Mouse (Mus musculus): ENCODE data around the gene Srrm4. TPM values are rescaled to one million over a fixed set of nuclear protein-coding genes. Genes with fewer than 3 reads are reported as not detected.

Srrm4 gene
- polyA plus RNA-seq, 1 experiment from 2014 or later = 0.59 TPM

DNA sequence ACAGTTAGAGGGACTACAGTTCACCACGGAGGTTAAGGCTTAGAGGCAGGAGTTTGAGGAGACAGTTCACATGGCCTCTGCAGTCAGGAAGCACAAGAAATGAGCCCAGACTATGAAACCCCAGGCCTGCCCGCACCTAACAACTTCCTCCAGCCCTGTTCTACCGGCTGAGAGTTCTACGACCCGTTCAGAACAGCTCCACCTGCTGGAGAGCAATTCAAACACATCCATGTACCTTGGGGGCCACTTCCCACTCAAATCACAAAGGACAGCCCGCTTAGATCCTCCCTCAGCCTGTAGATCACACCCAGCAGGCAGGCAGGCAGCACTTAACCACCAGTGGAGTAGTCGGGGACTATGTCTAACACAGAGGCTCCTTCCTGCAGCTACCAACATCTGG lies 49.3 kb downstream of the Srrm4 start:
- no peak overlapping the region for H3K4me2 ChIP-seq
- no peaks in the 10 kb centered on the region for H3K36me3 ChIP-seq
- H3K4me3 ChIP-seq = no peak overlapping the region
- WGBS = 57% methylated on average over 7 of the region's 7 CpGs
- no peak overlapping the region for H3K27ac ChIP-seq
- H3K9ac ChIP-seq = no peak overlapping the region
- no peaks in the 10 kb centered on the region for H3K4me1 ChIP-seq
- no peaks in the 10 kb centered on the region for H3K9me3 ChIP-seq
- no peak for ATAC-seq (ENCODE audit: insufficient number of reproducible peaks, low FRiP score, low TSS enrichment, low read depth)
- H3K27me3 ChIP-seq = no peaks in the 10 kb centered on the region

DNA sequence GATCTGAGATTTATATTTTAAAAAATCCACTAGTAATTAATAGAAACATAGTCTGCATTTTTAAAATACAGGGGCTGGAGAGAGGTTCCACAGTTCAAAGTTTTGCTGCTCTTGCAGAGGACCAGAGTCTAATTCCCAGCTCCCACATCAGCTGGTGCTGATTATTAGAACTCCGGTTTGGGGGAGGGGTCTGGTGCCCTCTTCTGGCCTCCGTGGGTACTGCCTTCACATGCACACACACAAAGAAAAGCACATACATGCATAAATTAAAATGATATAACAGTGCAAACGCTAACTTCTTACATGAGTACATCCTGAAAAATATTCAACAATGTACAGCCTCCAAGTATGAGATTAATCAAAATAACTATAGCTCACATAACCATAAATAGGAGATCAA lies 50.5 kb downstream of the Srrm4 start:
- Histone ChIP-seq H3K36me3 (no peaks in the 10 kb centered on the region), H3K4me2 (no peak overlapping the region), H3K27ac (no peak overlapping the region), H3K4me1 (no peaks in the 10 kb centered on the region), H3K9me3 (no peaks in the 10 kb centered on the region), H3K9ac (no peak overlapping the region), H3K4me3 (no peak overlapping the region), H3K27me3 (no peaks in the 10 kb centered on the region)
- ATAC-seq (ENCODE audit: insufficient number of reproducible peaks, low FRiP score, low TSS enrichment, low read depth) = no peak
- WGBS = 86% methylated on average over 3 of the region's 3 CpGs

DNA sequence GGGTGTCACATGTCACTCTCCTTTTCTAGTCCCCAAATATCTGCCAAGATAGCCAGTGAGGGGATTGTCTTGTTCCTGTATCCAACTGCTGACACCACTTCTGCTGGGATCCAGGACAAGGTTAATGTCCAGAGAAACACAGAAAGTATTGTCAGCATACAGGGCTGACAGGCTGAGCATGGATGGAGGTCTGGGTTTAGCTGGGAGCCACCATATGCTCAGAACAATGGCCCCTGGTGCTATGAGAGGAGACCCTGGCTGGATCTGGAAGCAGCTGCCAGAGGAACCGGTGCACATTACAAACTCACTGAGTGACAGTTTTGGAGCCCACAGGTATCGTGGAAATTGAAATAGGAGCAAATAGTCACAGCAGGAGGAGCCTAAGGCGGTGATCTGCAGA lies 52.3 kb downstream of the Srrm4 start:
- Histone ChIP-seq H3K4me2 (no peak overlapping the region), H3K9me3 (no peaks in the 10 kb centered on the region), H3K27ac (no peak overlapping the region), H3K9ac (no peak overlapping the region), H3K4me3 (no peak overlapping the region), H3K4me1 (no peaks in the 10 kb centered on the region), H3K36me3 (no peaks in the 10 kb centered on the region), H3K27me3 (no peaks in the 10 kb centered on the region)
- WGBS = 55% methylated on average over 3 of the region's 3 CpGs
- no peak for ATAC-seq (ENCODE audit: insufficient number of reproducible peaks, low FRiP score, low TSS enrichment, low read depth)

DNA sequence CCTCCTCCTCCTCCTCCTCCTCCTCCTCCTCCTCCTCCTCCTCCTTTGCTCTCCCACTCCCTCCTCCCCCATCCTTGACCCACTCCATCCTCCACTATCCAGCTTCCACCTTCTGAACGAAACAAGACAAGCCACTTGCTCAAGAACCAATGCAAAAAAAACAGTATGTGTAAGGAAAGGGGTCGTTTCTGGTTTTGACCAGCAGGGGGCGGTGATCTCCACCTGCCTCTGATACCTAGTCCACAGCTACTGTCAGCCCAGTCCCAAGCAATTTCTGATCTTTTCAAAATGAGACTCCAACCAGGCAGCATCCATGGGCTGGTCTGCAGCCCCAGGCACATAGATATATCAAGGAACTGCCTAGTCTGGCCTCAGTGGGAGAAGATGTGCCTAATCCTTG lies 53.1 kb downstream of the Srrm4 start:
- no peak overlapping the region for H3K4me3 ChIP-seq
- H3K9me3 ChIP-seq = no peaks in the 10 kb centered on the region
- H3K4me2 ChIP-seq = no peak overlapping the region
- H3K36me3 ChIP-seq = no peaks in the 10 kb centered on the region
- H3K4me1 ChIP-seq = no peaks in the 10 kb centered on the region
- no peak for ATAC-seq (ENCODE audit: insufficient number of reproducible peaks, low FRiP score, low TSS enrichment, low read depth)
- no peaks in the 10 kb centered on the region for H3K27me3 ChIP-seq
- H3K27ac ChIP-seq = no peak overlapping the region
- no peak overlapping the region for H3K9ac ChIP-seq
- 49% methylated on average over 3 of the region's 3 CpGs for WGBS

DNA sequence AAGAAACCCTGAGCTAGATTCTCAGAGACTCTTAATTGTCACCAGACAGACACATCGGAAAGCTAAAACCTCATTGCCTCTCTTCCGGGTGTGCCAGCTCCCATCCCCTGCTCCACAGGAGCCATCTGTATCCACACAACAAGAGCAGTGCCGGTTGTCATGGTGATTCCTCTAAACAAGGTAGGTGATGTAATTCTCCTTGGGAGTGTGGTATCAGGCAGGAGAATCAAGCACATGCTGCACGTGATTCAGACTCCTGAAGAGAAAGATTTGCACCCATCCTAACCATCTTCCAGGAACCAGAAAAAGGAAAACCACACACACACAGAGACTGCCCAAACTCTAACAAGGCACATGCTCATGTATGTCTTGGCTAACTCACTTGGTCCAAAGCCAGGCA lies 65.3 kb downstream of the Srrm4 start:
- 60% methylated on average over 4 of the region's 4 CpGs for WGBS
- no peak for ATAC-seq (ENCODE audit: insufficient number of reproducible peaks, low FRiP score, low TSS enrichment, low read depth)

DNA sequence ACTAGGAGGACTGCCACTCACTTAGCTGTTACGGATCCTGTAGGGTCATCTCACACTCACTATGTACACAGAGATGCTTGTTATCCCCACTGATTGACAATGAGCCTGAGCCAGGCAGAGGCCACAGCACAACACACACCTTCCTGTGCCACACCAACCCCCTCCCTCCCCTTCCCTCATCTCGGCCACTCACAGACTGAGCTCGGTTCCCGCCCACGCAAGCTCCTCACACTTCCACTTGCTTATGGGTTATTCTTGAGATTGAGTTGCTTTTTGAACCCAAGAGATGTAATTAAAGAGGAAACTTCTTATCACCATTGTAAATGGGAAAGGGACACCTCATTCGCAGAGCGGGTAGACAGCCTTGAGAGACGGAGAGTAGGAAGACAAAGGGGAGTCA lies 66.3 kb downstream of the Srrm4 start:
- no peak overlapping the region for H3K4me2 ChIP-seq
- H3K36me3 ChIP-seq = no peaks in the 10 kb centered on the region
- no peak for ATAC-seq (ENCODE audit: insufficient number of reproducible peaks, low FRiP score, low TSS enrichment, low read depth)
- H3K9me3 ChIP-seq = no peaks in the 10 kb centered on the region
- H3K9ac ChIP-seq = no peak overlapping the region
- H3K4me1 ChIP-seq = no peaks in the 10 kb centered on the region
- H3K27ac ChIP-seq = no peak overlapping the region
- no peaks in the 10 kb centered on the region for H3K27me3 ChIP-seq
- no peak overlapping the region for H3K4me3 ChIP-seq
- 87% methylated on average over 8 of the region's 8 CpGs for WGBS

More for the DNA sequence above, 65.3 kb downstream of the Srrm4 start:
- H3K4me3 ChIP-seq = no peak overlapping the region
- no peak overlapping the region for H3K4me2 ChIP-seq
- H3K27ac ChIP-seq = no peak overlapping the region
- no peaks in the 10 kb centered on the region for H3K4me1 ChIP-seq
- no peaks in the 10 kb centered on the region for H3K36me3 ChIP-seq
- H3K9me3 ChIP-seq = no peaks in the 10 kb centered on the region
- H3K27me3 ChIP-seq = no peaks in the 10 kb centered on the region
- no peak overlapping the region for H3K9ac ChIP-seq

DNA sequence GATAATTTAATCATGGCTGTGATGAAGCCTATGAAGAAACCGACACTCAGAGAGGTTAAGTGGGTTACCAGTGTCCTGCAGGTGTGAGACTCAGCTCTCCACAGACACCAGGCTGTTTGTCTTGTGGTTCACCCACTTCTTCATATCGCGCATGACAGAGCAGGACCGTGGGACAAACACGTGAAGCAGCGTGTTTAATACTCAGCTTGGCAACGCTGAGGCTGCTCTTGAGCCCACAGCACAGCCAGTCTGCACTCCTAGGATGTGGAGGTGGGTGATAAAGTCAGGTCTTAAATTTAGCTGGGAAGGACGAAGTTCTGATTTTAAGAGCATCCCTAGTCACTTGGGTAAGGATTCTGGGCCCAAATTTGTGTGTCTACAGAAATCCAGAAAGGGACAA lies 68.1 kb downstream of the Srrm4 start:
- Histone ChIP-seq H3K4me1 (no peaks in the 10 kb centered on the region), H3K9me3 (no peaks in the 10 kb centered on the region), H3K9ac (no peak overlapping the region), H3K27ac (no peak overlapping the region), H3K4me3 (no peak overlapping the region), H3K4me2 (no peak overlapping the region), H3K27me3 (no peaks in the 10 kb centered on the region), H3K36me3 (no peaks in the 10 kb centered on the region)
- ATAC-seq (ENCODE audit: insufficient number of reproducible peaks, low FRiP score, low TSS enrichment, low read depth) = no peak
- WGBS = 84% methylated on average over 8 of the region's 8 CpGs

DNA sequence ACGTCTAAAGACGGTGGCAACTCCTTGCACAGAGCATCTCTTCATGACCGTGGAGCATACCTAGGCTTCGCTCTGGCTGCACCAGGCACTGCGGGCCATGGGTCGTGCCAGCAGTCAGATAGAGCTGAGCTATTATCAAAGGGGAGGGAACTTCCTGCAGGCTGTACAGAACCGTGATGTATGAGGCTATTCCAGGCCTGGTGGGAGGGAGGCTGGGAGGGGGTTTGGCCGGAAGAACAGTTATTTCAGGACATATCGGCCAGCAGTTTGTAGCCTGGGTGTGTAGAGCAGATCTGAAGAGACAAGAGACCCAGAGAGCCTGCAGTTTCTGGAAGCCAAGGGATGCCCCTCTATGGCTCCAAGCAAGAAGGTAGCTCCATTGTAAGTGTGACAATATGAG lies 68.5 kb downstream of the Srrm4 start:
- ATAC-seq (ENCODE audit: insufficient number of reproducible peaks, low FRiP score, low TSS enrichment, low read depth) = no peak
- no peak overlapping the region for H3K4me3 ChIP-seq
- no peaks in the 10 kb centered on the region for H3K9me3 ChIP-seq
- no peak overlapping the region for H3K4me2 ChIP-seq
- H3K27me3 ChIP-seq = no peaks in the 10 kb centered on the region
- H3K36me3 ChIP-seq = no peaks in the 10 kb centered on the region
- H3K9ac ChIP-seq = no peak overlapping the region
- no peak overlapping the region for H3K27ac ChIP-seq
- 54% methylated on average over 9 of the region's 9 CpGs for WGBS
- H3K4me1 ChIP-seq = no peaks in the 10 kb centered on the region

DNA sequence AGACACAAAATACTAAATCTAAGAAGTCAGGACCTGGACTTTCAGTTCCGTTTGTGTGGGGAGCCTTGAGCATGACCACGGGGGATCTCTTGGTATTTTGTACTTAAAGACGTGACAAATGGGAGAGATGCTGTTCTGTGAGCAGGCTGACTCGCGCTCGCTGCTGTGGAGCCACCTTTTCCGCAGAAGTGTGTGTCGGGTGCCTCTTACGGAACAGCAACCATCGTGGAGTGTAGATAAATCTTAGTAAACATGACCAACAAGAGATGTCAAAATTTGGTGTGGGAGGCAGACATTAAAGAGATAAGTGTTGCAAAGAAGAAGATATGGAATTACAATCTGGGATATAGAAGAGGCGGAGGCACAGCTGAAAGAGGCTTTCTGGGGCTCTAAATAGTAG lies 69.3 kb downstream of the Srrm4 start:
- Histone ChIP-seq H3K4me1 (no peaks in the 10 kb centered on the region), H3K4me2 (no peak overlapping the region), H3K4me3 (no peak overlapping the region), H3K36me3 (no peaks in the 10 kb centered on the region), H3K9ac (no peak overlapping the region), H3K9me3 (no peaks in the 10 kb centered on the region), H3K27ac (no peak overlapping the region), H3K27me3 (no peaks in the 10 kb centered on the region)
- 82% methylated on average over 11 of the region's 11 CpGs for WGBS
- no peak for ATAC-seq (ENCODE audit: insufficient number of reproducible peaks, low FRiP score, low TSS enrichment, low read depth)

DNA sequence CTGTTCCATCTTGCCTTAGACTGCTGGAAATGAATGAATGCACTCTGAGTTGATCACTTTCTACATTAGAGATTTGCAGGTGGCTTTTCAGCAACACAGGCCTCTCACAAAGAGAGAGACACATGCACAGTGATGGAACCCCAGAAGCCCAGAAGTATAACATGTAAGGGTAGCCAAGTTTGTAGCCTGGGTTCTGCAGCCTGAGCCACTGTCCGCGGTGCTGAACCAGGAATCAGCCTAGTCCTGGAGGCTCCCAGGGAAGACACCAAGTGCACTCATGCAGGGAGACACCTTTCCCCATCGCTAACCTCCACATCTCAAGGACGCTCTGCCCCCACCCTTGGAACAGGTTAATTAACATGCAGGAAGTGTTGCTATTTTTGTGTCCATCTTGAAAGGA lies 73.6 kb downstream of the Srrm4 start:
- no peak for ATAC-seq (ENCODE audit: insufficient number of reproducible peaks, low FRiP score, low TSS enrichment, low read depth)
- H3K4me2 ChIP-seq = no peak overlapping the region
- no peaks in the 10 kb centered on the region for H3K27me3 ChIP-seq
- H3K4me1 ChIP-seq = no peaks in the 10 kb centered on the region
- H3K27ac ChIP-seq = no peak overlapping the region
- H3K4me3 ChIP-seq = no peak overlapping the region
- H3K36me3 ChIP-seq = no peaks in the 10 kb centered on the region
- no peaks in the 10 kb centered on the region for H3K9me3 ChIP-seq
- WGBS = 29% methylated on average over 4 of the region's 4 CpGs
- no peak overlapping the region for H3K9ac ChIP-seq

DNA sequence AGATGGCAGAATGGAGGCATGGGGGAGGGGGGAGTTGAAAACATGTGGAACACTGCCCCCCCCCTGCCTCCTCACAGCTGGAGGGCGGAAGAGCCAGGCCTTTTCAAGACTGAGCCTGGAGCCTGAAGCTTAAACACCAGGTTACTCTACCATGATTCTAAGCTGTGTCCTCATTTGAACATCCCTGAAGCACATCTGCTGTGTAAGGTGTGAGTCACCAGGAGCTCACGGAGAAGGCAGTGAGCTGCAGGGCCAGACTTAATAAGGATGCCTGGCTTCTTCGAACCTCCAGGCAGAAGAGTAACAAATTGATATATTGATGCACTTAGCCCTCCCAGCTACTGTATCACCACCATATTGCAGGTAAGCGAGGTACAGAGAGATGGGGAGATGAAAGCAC lies 79.5 kb downstream of the Srrm4 start:
- H3K4me1 ChIP-seq = no peaks in the 10 kb centered on the region
- no peak overlapping the region for H3K4me3 ChIP-seq
- H3K27me3 ChIP-seq = no peaks in the 10 kb centered on the region
- WGBS = 60% methylated on average over 4 of the region's 4 CpGs
- H3K27ac ChIP-seq = no peak overlapping the region
- no peaks in the 10 kb centered on the region for H3K9me3 ChIP-seq
- no peaks in the 10 kb centered on the region for H3K36me3 ChIP-seq
- no peak overlapping the region for H3K4me2 ChIP-seq
- no peak overlapping the region for H3K9ac ChIP-seq
- ATAC-seq (ENCODE audit: insufficient number of reproducible peaks, low FRiP score, low TSS enrichment, low read depth) = no peak

DNA sequence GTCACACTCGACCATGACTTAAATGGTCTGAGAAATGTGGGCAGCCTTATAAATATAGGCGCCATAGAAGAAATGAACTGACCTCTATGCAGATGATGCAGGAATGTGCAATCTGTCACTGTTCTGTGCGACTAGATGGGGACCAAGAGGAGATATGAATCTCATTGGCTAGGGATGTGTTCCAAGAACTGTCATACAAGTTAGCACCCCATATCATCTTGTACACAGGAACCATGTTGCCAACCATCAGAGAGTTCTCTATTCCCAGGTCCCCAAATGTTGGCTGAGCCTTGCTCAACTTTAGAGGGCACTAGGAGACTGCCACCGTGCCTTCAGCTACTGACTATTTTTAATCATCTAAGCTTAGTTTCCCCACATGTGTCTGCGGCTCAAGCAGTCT lies 81.4 kb downstream of the Srrm4 start:
- H3K4me2 ChIP-seq = no peak overlapping the region
- 82% methylated on average over 5 of the region's 5 CpGs for WGBS
- no peaks in the 10 kb centered on the region for H3K4me1 ChIP-seq
- no peak for ATAC-seq (ENCODE audit: insufficient number of reproducible peaks, low FRiP score, low TSS enrichment, low read depth)
- no peak overlapping the region for H3K27ac ChIP-seq
- H3K36me3 ChIP-seq = no peaks in the 10 kb centered on the region
- H3K9ac ChIP-seq = no peak overlapping the region
- H3K27me3 ChIP-seq = no peaks in the 10 kb centered on the region
- no peak overlapping the region for H3K4me3 ChIP-seq
- H3K9me3 ChIP-seq = no peaks in the 10 kb centered on the region

DNA sequence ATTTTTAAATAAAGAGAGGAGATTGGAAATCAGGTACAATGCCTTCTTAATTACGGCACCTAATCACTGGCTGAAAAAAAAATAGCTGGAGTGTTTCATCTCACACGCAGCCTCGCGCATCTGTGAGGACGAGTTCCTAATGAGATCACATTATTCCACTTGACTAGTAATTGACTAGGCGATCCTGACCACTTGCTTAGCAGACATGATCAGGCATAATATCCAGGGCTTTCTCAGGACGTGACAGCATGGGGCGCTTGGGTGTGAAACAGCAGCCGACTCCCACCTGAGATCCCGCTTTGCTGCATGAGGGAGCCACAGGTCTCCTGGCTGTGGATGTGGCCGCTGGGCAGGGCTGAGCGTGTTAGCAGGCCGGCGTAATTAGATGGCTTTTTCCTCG lies 90.3 kb downstream of the Srrm4 start:
- H3K9ac ChIP-seq = no peak overlapping the region
- H3K36me3 ChIP-seq = no peaks in the 10 kb centered on the region
- no peak overlapping the region for H3K4me2 ChIP-seq
- 54% methylated on average over 15 of the region's 15 CpGs for WGBS
- no peak for ATAC-seq (ENCODE audit: insufficient number of reproducible peaks, low FRiP score, low TSS enrichment, low read depth)
- H3K4me1 ChIP-seq = no peaks in the 10 kb centered on the region
- H3K4me3 ChIP-seq = no peak overlapping the region
- no peaks in the 10 kb centered on the region for H3K27me3 ChIP-seq
- no peak overlapping the region for H3K27ac ChIP-seq
- H3K9me3 ChIP-seq = no peaks in the 10 kb centered on the region
